Mouse (Mus musculus) left cerebral cortex, adult 8-10 months (tissue): ENCODE data around the gene Ano6. TPM values are rescaled to one million over a fixed set of nuclear protein-coding genes. Genes with fewer than 3 reads are reported as not detected.

ENCODE experiments used
- DNase-seq, 2 experiments: peaks; one replicate each; pipeline ENCODE4 v3.0.0; 2022; ENCODE audit warnings: low spot score in 2 of 2
- total RNA-seq, 4 experiments: library from RNA; stranded (reverse); gene quantifications; 2 replicates each; pipeline ENCODE4 v1.2.4; 2022

Ano6 gene
- total RNA-seq, 4 experiments from 2014 or later: 21.3 to 27.1 (median 24.0) TPM

GRCm38 (mm10) chr15:95922558-95922957 lies 131.9 kb downstream of the Ano6 start:
- DNase-seq: no peak

GRCm38 (mm10) chr15:95925334-95925986 lies 134.8 kb downstream of the Ano6 start:
- DNase-seq: no peak

- no peak for DNase-seq
Observed at GRCm38 (mm10) chr15:95929087-95929486, 138.4 kb downstream of the Ano6 start.

GRCm38 (mm10) chr15:95931013-95931775 lies 140.6 kb downstream of the Ano6 start:
- peak in 1 of 2 experiments; percentile 59 for DNase-seq

- DNase-seq: peak; percentile 62 to 70
Observed at GRCm38 (mm10) chr15:95932358-95932757, 141.7 kb downstream of the Ano6 start.

- peak; percentile 21 to 41 for DNase-seq
Observed at GRCm38 (mm10) chr15:95935141-95935540, 144.5 kb downstream of the Ano6 start.

- no peak for DNase-seq
Observed at GRCm38 (mm10) chr15:95943470-95943869, 152.8 kb downstream of the Ano6 start.

- no peak for DNase-seq
Observed at GRCm38 (mm10) chr15:95944299-95944698, 153.7 kb downstream of the Ano6 start.

- DNase-seq: no peak
Observed at GRCm38 (mm10) chr15:95945951-95946708, 155.5 kb downstream of the Ano6 start.

- DNase-seq: no peak
Observed at GRCm38 (mm10) chr15:95948411-95948810, 157.8 kb downstream of the Ano6 start.

GRCm38 (mm10) chr15:95949336-95949735 lies 158.7 kb downstream of the Ano6 start:
- DNase-seq: no peak

GRCm38 (mm10) chr15:95951497-95951896 lies 160.9 kb downstream of the Ano6 start:
- no peak for DNase-seq

- DNase-seq: no peak
Observed at GRCm38 (mm10) chr15:95956692-95957091, 166.0 kb downstream of the Ano6 start.

- no peak for DNase-seq
Observed at GRCm38 (mm10) chr15:95962411-95963123, 171.9 kb downstream of the Ano6 start.

GRCm38 (mm10) chr15:95963124-95963482 lies 172.5 kb downstream of the Ano6 start:
- no peak for DNase-seq

- no peak for DNase-seq
Observed at GRCm38 (mm10) chr15:95963533-95964250, 173.0 kb downstream of the Ano6 start.

- no peak for DNase-seq
Observed at GRCm38 (mm10) chr15:95964251-95964561, 173.6 kb downstream of the Ano6 start.

GRCm38 (mm10) chr15:95966979-95967378 lies 176.3 kb downstream of the Ano6 start:
- no peak for DNase-seq

GRCm38 (mm10) chr15:95967516-95968196 lies 177.0 kb downstream of the Ano6 start:
- DNase-seq: no peak

- DNase-seq: no peak
Observed at GRCm38 (mm10) chr15:95969596-95969995, 179.0 kb downstream of the Ano6 start.
